Mouse (Mus musculus) c-Kit-negative CD71-positive TER-119-positive erythroid progenitor cells, embryonic 14.5 days (primary cell): Measurements from ENCODE around the gene Gm6592.
"Not testable (repeated sequence)": the region's sequence is repeated elsewhere in the genome, so short reads cannot be mapped to it uniquely, and the experiment has no call there.

Source experiments
- DNase-seq: peaks from one replicate; pipeline ENCODE4 v3.0.0-alpha.2; 2013; ENCODE audit warnings: low read depth, low spot score

Gm6592 gene

DNA sequence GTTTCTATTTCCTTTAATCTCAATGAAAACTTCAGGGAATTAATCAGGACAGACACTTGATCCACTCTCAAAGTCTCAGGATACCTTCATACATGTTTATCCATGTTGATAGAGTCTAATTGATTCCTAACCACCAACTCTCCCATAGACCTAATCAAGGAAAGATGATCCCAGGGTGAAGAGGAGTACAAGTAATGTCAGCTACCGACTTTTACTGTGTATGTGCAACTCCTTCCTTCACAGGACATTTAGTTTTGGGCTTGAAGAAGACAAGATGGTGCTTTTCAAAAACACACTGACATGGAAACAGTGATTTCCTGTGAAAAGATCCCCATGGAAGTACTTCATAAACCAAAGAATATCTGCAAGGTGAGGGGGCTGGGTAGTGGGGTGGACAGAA is at the start of gene Gm6592:
Gene Gm6592 (plus strand): TSS at position 301 of the 400 bp plus-strand sequence.
- DNase-seq: no peak

DNA sequence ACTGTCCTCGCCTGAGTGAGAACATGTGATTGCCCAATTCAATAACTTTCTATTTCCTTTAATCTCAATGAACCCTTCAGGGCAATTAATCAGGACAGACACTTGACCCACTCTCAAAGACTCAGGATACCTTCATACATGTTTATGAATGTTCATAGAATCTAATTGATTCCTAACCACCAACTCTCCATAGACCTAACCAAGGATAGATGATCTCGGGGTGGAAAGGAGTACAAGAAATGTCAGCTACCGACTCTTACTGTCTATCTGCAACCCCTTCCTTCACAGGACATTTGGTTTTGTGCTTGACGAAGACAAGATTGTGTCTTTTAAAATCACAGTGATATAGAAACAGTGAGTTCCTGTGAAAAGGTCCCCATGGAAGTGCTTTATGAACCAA is 40.4 kb upstream of the Gm6592 start, which contains the start of gene Ssxb5:
Gene Ssxb5 (plus strand): TSS at position 301 of the 400 bp plus-strand sequence.
- not testable (repeated sequence) for DNase-seq

DNA sequence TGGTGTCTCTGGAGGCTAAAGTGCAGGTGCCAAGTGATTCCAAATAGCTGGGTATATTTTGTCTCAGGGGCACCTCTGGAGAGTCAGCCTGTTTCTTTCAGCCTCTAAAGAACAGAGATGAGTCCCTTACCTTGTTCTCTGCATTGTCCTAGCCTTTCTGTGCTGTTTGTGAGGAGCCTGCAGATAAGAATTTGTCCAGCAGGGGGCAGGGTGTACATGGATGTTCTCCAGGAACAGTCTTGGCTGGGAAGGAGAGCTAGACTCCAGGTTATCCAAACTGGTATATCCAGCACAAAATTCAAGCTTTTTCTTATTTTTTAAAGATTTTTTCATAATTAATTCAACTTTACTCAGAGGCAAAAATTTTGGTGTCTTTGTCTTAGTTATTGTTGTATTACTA is 11.8 kb upstream of the Gm6592 start:
- DNase-seq: no peak

DNA sequence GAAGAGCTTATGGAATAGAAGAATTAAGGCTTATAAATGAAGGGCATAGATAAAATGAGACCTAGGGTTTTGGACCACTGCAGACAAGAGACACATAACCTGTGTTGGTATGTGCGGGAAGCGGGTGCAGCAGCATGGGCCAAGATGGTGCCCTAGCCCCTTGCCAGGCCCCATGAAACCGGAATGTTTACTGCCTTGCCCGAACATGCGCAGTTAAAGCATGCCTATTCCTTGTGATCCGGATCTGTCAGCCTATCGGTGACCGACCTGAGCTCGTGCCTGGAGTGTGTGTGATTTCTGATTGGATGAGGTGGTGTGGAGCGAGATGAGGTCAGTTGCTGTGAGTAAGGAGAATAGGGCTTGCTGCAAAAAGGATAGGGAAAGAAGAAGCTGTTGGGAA is 8.7 kb downstream of the Gm6592 start:
- DNase-seq: no peak

DNA sequence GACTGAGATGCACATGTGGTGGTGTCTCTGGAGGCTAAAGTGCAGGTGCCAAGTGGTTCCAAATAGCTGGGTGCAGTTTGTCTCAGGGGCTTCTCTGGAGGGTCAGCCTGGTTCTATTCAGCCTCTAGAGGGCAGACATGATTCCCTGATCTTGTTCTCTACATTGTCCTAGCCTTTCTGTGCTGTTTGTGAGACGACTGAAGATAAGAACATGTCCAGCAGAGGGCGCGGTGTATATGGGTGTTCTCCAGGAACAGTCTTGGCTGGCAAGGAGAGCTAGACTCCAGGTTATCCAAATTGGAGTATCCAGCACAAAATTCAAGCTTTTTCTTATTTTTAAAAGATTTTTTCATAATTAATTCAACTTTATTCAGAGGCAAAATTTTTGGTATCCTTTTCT is 20.5 kb downstream of the Gm6592 start:
- DNase-seq: not testable (repeated sequence)

DNA sequence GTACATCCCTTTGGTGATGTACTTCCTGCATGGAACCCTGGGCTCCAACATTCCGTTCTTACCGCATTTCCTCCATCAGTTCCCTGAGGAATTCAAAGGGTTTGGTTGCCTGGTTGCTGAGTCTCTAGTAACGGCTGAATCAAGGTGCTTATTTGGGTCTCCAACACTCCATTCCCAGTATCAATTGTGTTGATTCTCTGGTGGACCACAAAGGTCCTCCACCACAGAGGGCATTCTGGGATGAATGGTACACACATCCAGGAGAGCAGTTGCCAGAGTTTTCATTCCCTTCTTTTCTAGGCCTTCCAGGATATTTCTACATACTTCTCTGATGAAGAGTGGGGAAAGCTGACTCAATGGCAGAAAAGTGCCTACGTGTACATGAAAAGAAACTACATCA is 30.2 kb downstream of the Gm6592 start, which contains the start of gene Gm5751:
Gene Gm5751 (plus strand): TSS at position 301 of the 400 bp plus-strand sequence.
- DNase-seq: not testable (repeated sequence)

DNA sequence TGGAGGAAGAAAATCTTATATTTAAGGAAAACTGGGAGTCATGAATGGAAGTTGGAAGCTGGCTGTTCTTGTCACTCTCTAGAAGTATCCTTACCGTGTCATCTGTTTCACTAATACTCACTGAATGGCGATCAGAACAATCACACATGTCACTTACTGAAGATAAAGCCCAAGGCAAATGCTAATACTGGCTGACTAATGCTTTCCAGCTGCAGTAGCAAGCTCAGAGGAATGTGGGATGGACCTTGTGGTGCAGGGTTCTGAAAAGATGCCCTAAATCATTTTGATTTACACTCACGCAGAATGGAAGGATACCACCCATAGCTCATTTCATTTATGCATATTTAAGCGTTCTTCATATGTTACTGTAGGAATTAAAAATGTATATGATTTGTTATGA is 40.5 kb downstream of the Gm6592 start:
- no peak for DNase-seq

DNA sequence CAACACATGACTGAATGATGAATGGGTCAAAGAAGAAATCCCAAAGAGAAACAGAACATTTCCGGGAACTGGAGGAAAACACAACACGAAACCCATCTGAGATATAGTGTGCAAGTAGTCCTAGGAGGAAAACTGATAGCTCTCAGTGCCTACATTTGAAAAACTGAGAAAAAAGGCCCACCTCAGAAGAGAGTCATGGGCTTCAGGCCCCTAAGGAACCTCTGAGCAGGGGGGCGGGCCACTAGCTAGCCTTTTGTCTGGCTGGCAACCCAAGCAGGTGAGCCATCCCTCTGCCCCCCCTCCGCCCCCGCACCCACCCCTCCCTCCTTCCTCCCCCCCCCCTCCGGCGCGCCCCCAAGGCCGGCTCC is 48.2 kb downstream of the Gm6592 start:
- DNase-seq: no peak

DNA sequence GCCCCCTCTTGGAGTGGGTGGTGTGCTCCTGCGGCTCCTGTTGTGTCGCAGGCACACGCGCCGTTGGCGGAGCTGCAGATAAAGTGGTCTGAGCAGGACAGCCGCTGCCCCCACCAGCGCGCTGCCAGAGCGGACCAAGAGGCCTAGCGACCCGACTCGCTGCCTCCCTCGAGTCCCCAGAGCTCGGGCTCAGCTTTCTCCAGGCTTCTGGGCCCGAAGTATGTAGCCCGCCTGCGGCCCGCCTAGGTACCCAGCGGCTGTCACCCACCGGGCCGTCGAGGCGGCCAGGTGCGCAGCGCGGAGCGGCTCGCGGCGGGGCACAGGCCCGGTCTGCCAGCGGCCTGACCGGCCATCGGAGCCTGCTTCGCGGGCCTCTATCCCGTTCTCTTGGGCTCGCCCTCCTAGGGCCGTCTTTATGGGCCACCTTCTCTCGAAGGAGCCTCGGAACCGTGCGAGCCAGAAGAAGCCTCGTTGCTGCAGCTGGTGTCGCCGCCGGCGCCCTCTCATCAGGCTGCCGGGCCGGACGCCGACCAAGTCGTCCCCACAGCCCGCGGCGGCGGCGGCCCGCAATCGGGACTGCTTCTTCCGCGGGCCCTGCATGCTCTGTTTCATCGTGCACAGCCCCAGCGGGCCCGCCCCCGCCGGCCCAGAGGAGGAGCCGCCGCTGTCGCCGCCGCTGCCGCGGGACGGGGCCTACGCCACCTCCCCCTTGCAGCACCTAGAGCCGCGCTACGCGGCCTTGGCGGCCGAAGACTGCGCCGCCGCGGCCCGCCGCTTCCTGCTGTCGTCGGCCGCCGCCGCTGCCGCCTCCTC is 48.8 kb downstream of the Gm6592 start, which contains the start of gene B630019K06Rik:
Gene B630019K06Rik (plus strand): TSS at position 40 of the 813 bp plus-strand sequence.
- DNase-seq: no peak

DNA sequence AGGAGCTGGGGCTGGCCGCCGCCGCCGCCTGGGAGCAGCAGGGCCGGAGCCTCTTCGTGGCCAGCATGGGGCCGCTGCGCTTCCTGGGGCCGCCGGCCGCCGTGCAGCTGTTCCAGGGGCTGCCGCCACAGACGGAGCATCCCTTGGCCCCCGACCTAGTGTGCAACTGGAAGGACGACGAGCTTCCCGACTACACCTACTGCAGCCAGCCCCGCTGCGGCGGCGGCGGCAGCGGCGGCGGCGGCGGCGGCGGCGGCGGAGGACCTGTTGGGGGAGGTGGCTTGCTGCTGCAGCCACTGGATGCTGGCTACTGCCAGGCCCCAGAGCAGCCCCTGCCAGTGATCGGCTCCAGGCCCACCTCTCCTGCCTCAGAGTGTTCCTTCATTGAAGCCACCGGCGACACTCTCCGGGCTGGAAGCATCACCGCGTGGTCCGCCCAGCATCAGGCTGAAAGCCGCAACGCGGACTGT is 49.4 kb downstream of the Gm6592 start:
- DNase-seq: no peak
